Mouse (Mus musculus) lung, adult 2 months (tissue): ENCODE data around the gene Dmrta1.

Experiments
- CTCF ChIP-seq: fragments of 200-500 bp; IDR thresholded peaks from 2 replicates; pipeline ENCODE4 v1.5.1; 2011; ENCODE audit warnings: mild to moderate bottlenecking, low read length, control low read depth; ENCODE audit not compliant: insufficient read depth
- POLR2A ChIP-seq: fragments of 200-500 bp; IDR thresholded peaks from 2 replicates; pipeline ENCODE4 v1.6.1; 2011; ENCODE audit warnings: low read depth, mild to moderate bottlenecking, control low read depth, low read length, borderline replicate concordance; ENCODE audit errors: extremely low read depth

- no peak for TF ChIP-seq CTCF
- TF ChIP-seq POLR2A, result no peak
Observed at GRCm38 (mm10) chr4:89677903-89678302, 1.3 kb upstream of the Dmrta1 start.
